Mouse (Mus musculus) hindbrain, postnatal 0 days (tissue): Measurements from ENCODE around the gene Slc1a7. TPM values are rescaled to one million over a fixed set of nuclear protein-coding genes. Genes with fewer than 3 reads are reported as not detected.

Source experiments
- ATAC-seq: fragments of 200-750 bp; cut with Nextera tagmentation; 2 replicates; pipeline ENCODE4 v1.8.0; 2017; ENCODE audit warnings: mild to moderate bottlenecking, moderate TSS enrichment, moderate library complexity
- DNase-seq: peaks from one replicate; pipeline ENCODE4 v3.0.0-alpha.2; 2015; ENCODE audit warnings: low spot score
- H3K27ac ChIP-seq: fragments of 300-500 bp; sonication (generic); 2 replicates; pipeline ENCODE4 v1.5.1; 2014; ENCODE audit warnings: mild to moderate bottlenecking
- H3K27me3 ChIP-seq: fragments of 300-500 bp; sonication (generic); 2 replicates; pipeline ENCODE4 v1.6.1; 2014; ENCODE audit warnings: low read length, mixed read lengths; ENCODE audit not compliant: insufficient read depth
- H3K36me3 ChIP-seq: fragments of 300-500 bp; sonication (generic); 2 replicates; pipeline ENCODE4 v1.6.1; 2014; ENCODE audit warnings: low read length, mixed read lengths; ENCODE audit not compliant: insufficient read depth
- H3K4me1 ChIP-seq: fragments of 300-500 bp; sonication (generic); 2 replicates; pipeline ENCODE4 v1.6.1; 2014; ENCODE audit warnings: antibody characterized with exemption, low read length, mixed read lengths; ENCODE audit not compliant: insufficient read depth
- H3K4me2 ChIP-seq: fragments of 300-500 bp; sonication (generic); 2 replicates; pipeline ENCODE4 v1.6.1; 2014; ENCODE audit warnings: low read depth, mild to moderate bottlenecking, low read length, moderate library complexity, mixed read lengths
- H3K4me3 ChIP-seq: fragments of 300-500 bp; sonication (generic); 2 replicates; pipeline ENCODE4 v1.5.1; 2014; ENCODE audit warnings: low read length
- H3K9ac ChIP-seq: fragments of 300-500 bp; sonication (generic); replicated peaks from 2 replicates; pipeline ENCODE4 v1.6.1; 2014; ENCODE audit warnings: mild to moderate bottlenecking, low read length, moderate library complexity, mixed read lengths
- H3K9me3 ChIP-seq: fragments of 300-500 bp; sonication (generic); 2 replicates; pipeline ENCODE4 v1.6.1; 2016; ENCODE audit warnings: low read length, mixed read lengths
- CTCF ChIP-seq: IDR thresholded peaks from 2 replicates; pipeline ENCODE4 v1.5.1; 2016; ENCODE audit warnings: antibody characterized with exemption, control low read depth, low read depth
- WGBS: fragments of 180-500 bp; shearing (Covaris S2); extraction: QIAGEN DNeasy Blood & Tissue Kit; methylation state at CpG from one replicate; pipeline ENCODE4 v1.1.7; 2014; 5-methylcytosine and 5-hydroxymethylcytosine counted together
- polyA plus RNA-seq: library from polyadenylated mRNA; unstranded; fragments of >200 nt; fragmentation: Nextera tagmentation; extraction: Ambion mirVana; gene quantifications from 2 replicates; pipeline ENCODE4 v1.2.1, GENCODE M21; 2015
- total RNA-seq: library from RNA; depleted of rRNA; stranded (reverse); fragments of >200 nt; gene quantifications from 2 replicates; pipeline ENCODE4 v1.2.3, GENCODE M21; 2014

Gene Slc1a7
- total and polyA plus RNA-seq, 2 experiments from 2014 or later = 0.05 TPM; not detected in 1

- no peak for ATAC-seq
- Histone ChIP-seq H3K4me1 (0 out of 2 replicates have a peak, but pooled peaks cover under 1% of the 10 kb centered on the region), H3K4me2 (no peak overlapping the region), H3K9me3 (no peaks in the 10 kb centered on the region), H3K27ac (no peak overlapping the region), H3K9ac (no peak overlapping the region), H3K4me3 (no peak overlapping the region), H3K27me3 (peaks cover 5% of the 10 kb centered on the region; the same call in 1 of the 2 replicates), H3K36me3 (peaks cover 2% of the 10 kb centered on the region; the same call in 1 of the 2 replicates)
- WGBS = 66% methylated on average over 8 of the region's 8 CpGs
- DNase-seq = no peak
- TF ChIP-seq CTCF = no peak
Measured at GRCm38 (mm10) chr4:108037027-108037426, 68.9 kb downstream of the Slc1a7 start.

GRCm38 (mm10) chr4:108045136-108046107, 77.3 kb downstream of the Slc1a7 start:
- DNase-seq (no peak), ATAC-seq (no peak)
- WGBS = 63% methylated on average over 19 of the region's 19 CpGs
- peaks cover 8% of the 10 kb centered on the region for H3K36me3 ChIP-seq
- 0 out of 2 replicates have a peak, but pooled peaks cover 3% of the 10 kb centered on the region for H3K4me1 ChIP-seq
- H3K9ac ChIP-seq = no peak overlapping the region
- H3K27me3 ChIP-seq = no peaks in the 10 kb centered on the region
- H3K9me3 ChIP-seq = no peaks in the 10 kb centered on the region
- H3K4me3 ChIP-seq = no peak overlapping the region
- H3K27ac ChIP-seq = no peak overlapping the region
- TF ChIP-seq CTCF = no peak
- no peak overlapping the region for H3K4me2 ChIP-seq

GRCm38 (mm10) chr4:108046136-108046535, 78.0 kb downstream of the Slc1a7 start:
- Histone ChIP-seq H3K9me3 (no peaks in the 10 kb centered on the region), H3K9ac (no peak overlapping the region), H3K27me3 (no peaks in the 10 kb centered on the region), H3K4me1 (0 out of 2 replicates have a peak, but pooled peaks cover 3% of the 10 kb centered on the region), H3K36me3 (peaks cover 8% of the 10 kb centered on the region), H3K4me2 (no peak overlapping the region), H3K27ac (no peak overlapping the region), H3K4me3 (no peak overlapping the region)
- DNase-seq (peak; percentile 58), ATAC-seq (peak; percentile 61; the same call in 1 of the 2 replicates)
- WGBS = 61% methylated on average over 8 of the region's 8 CpGs
- TF ChIP-seq CTCF = no peak

- Histone ChIP-seq H3K36me3 (peaks cover 21% of the 10 kb centered on the region), H3K9me3 (no peaks in the 10 kb centered on the region), H3K9ac (no peak overlapping the region), H3K27me3 (no peaks in the 10 kb centered on the region), H3K4me1 (0 out of 2 replicates have a peak, but pooled peaks cover 4% of the 10 kb centered on the region), H3K4me2 (no peak overlapping the region), H3K4me3 (no peak overlapping the region), H3K27ac (0 out of 2 replicates have a peak overlapping the region, but pooled peaks have one; percentile 41)
- WGBS = 50% methylated on average over 10 of the region's 10 CpGs
- no peak for TF ChIP-seq CTCF
- ATAC-seq (peak; percentile 87), DNase-seq (peak; percentile 81)
Measured at GRCm38 (mm10) chr4:108051687-108052274, 83.6 kb downstream of the Slc1a7 start.

- no peak for TF ChIP-seq CTCF
- H3K27me3 ChIP-seq = no peaks in the 10 kb centered on the region
- H3K9me3 ChIP-seq = no peaks in the 10 kb centered on the region
- no peak overlapping the region for H3K4me2 ChIP-seq
- H3K9ac ChIP-seq = no peak overlapping the region
- H3K4me3 ChIP-seq = no peak overlapping the region
- no peak for DNase-seq
- 90% methylated on average over 8 of the region's 8 CpGs for WGBS
- H3K4me1 ChIP-seq = 0 out of 2 replicates have a peak, but pooled peaks cover 4% of the 10 kb centered on the region
- no peak for ATAC-seq
- H3K27ac ChIP-seq = no peak overlapping the region
- H3K36me3 ChIP-seq = peaks cover 21% of the 10 kb centered on the region
Measured at GRCm38 (mm10) chr4:108052673-108053072, 84.5 kb downstream of the Slc1a7 start.

- no peak overlapping the region for H3K9ac ChIP-seq
- WGBS = 92% methylated on average over 10 of the region's 10 CpGs
- no peak for TF ChIP-seq CTCF
- DNase-seq (no peak), ATAC-seq (no peak)
- H3K36me3 ChIP-seq = peaks cover 21% of the 10 kb centered on the region
- no peak overlapping the region for H3K4me3 ChIP-seq
- 0 out of 2 replicates have a peak, but pooled peaks cover 4% of the 10 kb centered on the region for H3K4me1 ChIP-seq
- H3K9me3 ChIP-seq = no peaks in the 10 kb centered on the region
- no peak overlapping the region for H3K27ac ChIP-seq
- H3K27me3 ChIP-seq = no peaks in the 10 kb centered on the region
- H3K4me2 ChIP-seq = no peak overlapping the region
Measured at GRCm38 (mm10) chr4:108055873-108056272, 87.7 kb downstream of the Slc1a7 start.
